8 mouse cellular contexts compared by ENCODE assay signal in the genomic region with DNA sequence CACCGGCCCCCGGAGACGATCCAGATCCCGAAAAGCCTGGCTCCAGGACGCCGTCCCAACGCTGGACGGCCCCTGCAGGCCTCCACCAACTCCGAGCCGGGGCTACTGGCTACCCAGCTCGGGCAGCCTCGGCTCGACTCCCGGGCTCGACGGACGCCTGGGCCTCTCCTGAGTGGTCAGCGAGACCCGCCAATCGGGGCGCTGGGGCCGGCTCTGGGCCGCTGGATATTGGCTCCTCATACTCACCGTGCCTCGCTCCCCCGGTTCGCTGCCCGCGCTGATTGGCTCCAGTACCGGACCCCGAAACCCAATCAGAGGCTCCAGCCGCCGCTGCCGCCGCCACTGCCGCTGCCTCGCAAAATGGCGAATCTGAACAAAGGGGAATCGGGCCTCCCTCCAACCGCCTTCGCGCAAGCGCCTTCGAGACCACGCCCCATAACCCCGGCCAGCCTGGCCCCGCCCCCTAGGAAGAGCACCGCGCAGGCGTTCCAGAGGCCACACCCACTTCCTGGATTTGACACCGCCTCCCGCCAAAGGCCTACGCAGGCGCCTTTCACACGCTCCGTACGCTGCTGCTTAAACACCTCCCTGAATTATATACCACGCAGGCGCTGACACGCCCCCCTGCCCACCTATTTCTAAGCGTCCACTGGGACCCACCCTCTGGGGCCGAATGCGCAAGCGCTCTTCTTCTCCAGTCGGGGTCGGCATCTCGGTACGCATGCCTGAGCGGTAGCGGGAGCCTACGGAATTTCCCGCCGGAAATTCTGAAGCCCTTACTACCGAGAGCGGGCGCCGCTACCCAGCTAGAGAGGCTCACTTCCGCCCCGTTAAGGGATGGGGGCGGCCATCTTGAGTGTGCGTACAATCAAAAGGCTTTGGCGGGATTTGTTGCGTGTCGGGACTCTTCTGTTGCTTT. TPM values are rescaled to one million over a fixed set of nuclear protein-coding genes. Genes with fewer than 3 reads are reported as not detected.
DNase-seq lines count a peak whose midpoint lies in the region; ATAC-seq lines count a peak whose summit lies in the region.

TSS of gene Nfya (minus strand) at position 527 of the 919 bp plus-strand sequence.
TSS of gene Oard1 (plus strand) at position 635 of the 919 bp plus-strand sequence.

- H3K36me3 ChIP-seq in intestine, embryonic 14.5 days (ENCODE audit: control insufficient read depth, insufficient read depth, low read length): peaks cover 23% of the 10 kb centered on the region

- WGBS in intestine, embryonic 14.5 days: under 1% methylated on average over 82 of the region's 84 CpGs

- peak; percentile 99 for DNase-seq in adrenal gland, adult 18-20 months (ENCODE audit: low spot score in 2 of 2)
- DNase-seq in embryo, embryonic 11 days: peak; percentile 100
- peak; percentile 99 for DNase-seq in gastrocnemius, postnatal 25 days
- DNase-seq in intestine, embryonic 14.5 days (ENCODE audit: low spot score): peak; percentile 98
- peak; percentile 100 for DNase-seq in left cerebral cortex, postnatal 14 days (ENCODE audit: low spot score in 2 of 2)
- peak; percentile 100 for DNase-seq in mesoderm, embryonic 11.5 days (ENCODE audit: low read depth, low spot score)
- DNase-seq in right cerebral cortex, postnatal 36 days (ENCODE audit: low spot score in 2 of 2): peak; percentile 99
- DNase-seq in yolk sac, embryonic 10.5 days (ENCODE audit: low spot score): peak; percentile 100

- H3K27ac ChIP-seq in intestine, embryonic 14.5 days (ENCODE audit: low read depth): peak within 1 kb of the TSS; percentile 100

- ATAC-seq in intestine, embryonic 14.5 days (replicated peaks; ENCODE audit: low FRiP score, low TSS enrichment, low read depth): peak; percentile 96

- H3K4me2 ChIP-seq in intestine, embryonic 14.5 days (ENCODE audit: low read length): peak within 1 kb of the TSS; percentile 92

- no peaks in the 10 kb centered on the region for H3K27me3 ChIP-seq in intestine, embryonic 14.5 days (replicated peaks; ENCODE audit: control insufficient read depth, insufficient read depth, low read length)

- peak within 1 kb of the TSS; percentile 94 for H3K4me3 ChIP-seq in intestine, embryonic 14.5 days (ENCODE audit: low read depth, low read length)

- H3K9me3 ChIP-seq in intestine, embryonic 14.5 days (ENCODE audit: control insufficient read depth, low read length): no peaks in the 10 kb centered on the region

- peak within 1 kb of the TSS; percentile 100 for H3K9ac ChIP-seq in intestine, embryonic 14.5 days (ENCODE audit: low read length)

- intact Hi-C loops in left cerebral cortex, postnatal 14 days (cut with DNase I): loop anchor here (5.0 to 10.0 kb wide), 3 partner anchors 72 to 995 kb away; no protein-coding TSS in a partner anchor

- H3K4me1 ChIP-seq in intestine, embryonic 14.5 days (replicated peaks; ENCODE audit: control insufficient read depth, insufficient read depth, low read length): peaks cover 17% of the 10 kb centered on the region; the same call in 1 of the 2 replicates

RNA-seq across cellular contexts. Expression of gene Nfya, which starts in this region (rescaled TPM):
- 10 to 100 TPM; 35.5 to 36.5 TPM for total RNA-seq in adrenal gland, adult 18-20 months (2021)
- total RNA-seq in gastrocnemius, postnatal 25 days (2021): 1 to 10 TPM; 6.9 TPM
- 21.4 and 24.0 TPM in 2 replicates for polyA plus RNA-seq in intestine, embryonic 14.5 days (2014; fragmentation: Nextera tagmentation; extraction: Ambion mirVana)
- total RNA-seq in left cerebral cortex, postnatal 14 days (2021): 10 to 100 TPM; 31.5 to 33.3 TPM

RNA-seq across cellular contexts. Expression of gene Oard1, which starts in this region (rescaled TPM):
- total RNA-seq in adrenal gland, adult 18-20 months (2021): 10 to 100 TPM; 17.5 to 19.5 TPM
- total RNA-seq in gastrocnemius, postnatal 25 days (2021): 1 to 10 TPM; 9.0 to 9.8 TPM
- 72.4 and 77.7 TPM in 2 replicates for polyA plus RNA-seq in intestine, embryonic 14.5 days (2014; fragmentation: Nextera tagmentation; extraction: Ambion mirVana)
- total RNA-seq in left cerebral cortex, postnatal 14 days (2021): 1 to 10 TPM; 9.4 to 9.7 TPM

Comparison
In these comparisons a context has a peak if more than half of its experiments do, and no peak if none do; other contexts are left out.
1. Peak in every context shown above with its lines: DNase-seq, ATAC-seq, H3K4me3 ChIP-seq and H3K27ac ChIP-seq.
2. RNA of gene Nfya (total RNA-seq): 35.5 to 36.5 TPM in adrenal gland, adult 18-20 months and 31.5 to 33.3 TPM in left cerebral cortex, postnatal 14 days; 6.9 TPM in gastrocnemius, postnatal 25 days; every median in the first group is over 4 times any median in the second.